Mouse (Mus musculus): ENCODE results near the gene Gatad2b.
"Not testable (repeated sequence)": the region's sequence is repeated elsewhere in the genome, so short reads cannot be mapped to it uniquely, and the experiment has no call there.

- not testable (repeated sequence) for TF ChIP-seq POLR2A (IDR thresholded peaks at IDR 0.05; ENCODE audit: low read depth, low read length); MEF2A (IDR thresholded peaks at IDR 0.05; ENCODE audit: borderline replicate concordance, low read depth, low read length); ZNF384 (IDR thresholded peaks at IDR 0.05; ENCODE audit: low read depth, low read length); CTCF (conservative IDR thresholded peaks at IDR 0.05 in 1 of 2, IDR thresholded peaks at IDR 0.05 in 1 of 2; ENCODE audit: low read depth in 2 of 2, low read length in 2 of 2); HCFC1 (IDR thresholded peaks at IDR 0.05; ENCODE audit: low read depth, low read length); USF1 (IDR thresholded peaks at IDR 0.05; ENCODE audit: low read depth, low read length); EP300 (IDR thresholded peaks at IDR 0.05; ENCODE audit: low read length); CHD2 (IDR thresholded peaks at IDR 0.05; ENCODE audit: low read length); MAX (IDR thresholded peaks at IDR 0.05; ENCODE audit: low read length); CHD1 (IDR thresholded peaks at IDR 0.05; ENCODE audit: low read depth, low read length); ZC3H11A (IDR thresholded peaks at IDR 0.05; ENCODE audit: low read depth, low read length); SMC3 (IDR thresholded peaks at IDR 0.05; ENCODE audit: low read depth, low read length); MYC (IDR thresholded peaks at IDR 0.05; ENCODE audit: low read depth, low read length)
These were observed 39.8 kb upstream of the Gatad2b start for GRCm38 (mm10) chr3:90253174-90253573.
